Mouse (Mus musculus) forebrain, postnatal 0 days (tissue): ENCODE measurements around the gene Faap20. TPM values are rescaled to one million over a fixed set of nuclear protein-coding genes. Genes with fewer than 3 reads are reported as not detected.
A peak's percentile ranks its signal among the peaks of the same experiment; 100 is the strongest.

Experiments used
- ATAC-seq: fragments of 200-750 bp; cut with Nextera tagmentation; 2 replicates; pipeline ENCODE4 v1.8.0; 2017; ENCODE audit warnings: mild to moderate bottlenecking, moderate library complexity
- DNase-seq: peaks from one replicate; pipeline ENCODE4 v3.0.0-alpha.2; 2015
- H3K27ac ChIP-seq: fragments of 300-500 bp; sonication (generic); 2 replicates; pipeline ENCODE4 v1.5.1; 2014; ENCODE audit warnings: low read depth, mild to moderate bottlenecking, antibody characterized with exemption, low read length, moderate library complexity, mixed read lengths
- H3K27me3 ChIP-seq: fragments of 300-500 bp; sonication (generic); 2 replicates; pipeline ENCODE4 v1.6.1; 2014; ENCODE audit warnings: mild to moderate bottlenecking, low read length, mixed read lengths; ENCODE audit not compliant: insufficient read depth
- H3K36me3 ChIP-seq: fragments of 300-500 bp; sonication (generic); 2 replicates; pipeline ENCODE4 v1.6.1; 2014; ENCODE audit warnings: mild to moderate bottlenecking, moderate library complexity; ENCODE audit not compliant: insufficient read depth
- H3K4me1 ChIP-seq: fragments of 300-500 bp; sonication (generic); 2 replicates; pipeline ENCODE4 v1.6.1; 2014; ENCODE audit warnings: antibody characterized with exemption; ENCODE audit not compliant: insufficient read depth
- H3K4me2 ChIP-seq: fragments of 300-500 bp; sonication (generic); 2 replicates; pipeline ENCODE4 v1.6.1; 2014; ENCODE audit warnings: low read depth, mild to moderate bottlenecking, moderate library complexity
- H3K4me3 ChIP-seq: fragments of 300-500 bp; sonication (generic); 2 replicates; pipeline ENCODE4 v1.5.1; 2014; ENCODE audit warnings: low read depth, low read length, mixed read lengths
- H3K9ac ChIP-seq: fragments of 300-500 bp; sonication (generic); 2 replicates; pipeline ENCODE4 v1.6.1; 2014; ENCODE audit warnings: mild to moderate bottlenecking
- H3K9me3 ChIP-seq: fragments of 300-500 bp; sonication (generic); 2 replicates; pipeline ENCODE4 v1.6.1; 2016; ENCODE audit warnings: low read length
- CTCF ChIP-seq: sonication (generic); IDR thresholded peaks from 2 replicates; pipeline ENCODE4 v1.5.1; 2016; ENCODE audit warnings: antibody characterized with exemption, control low read depth, low read depth
- WGBS: fragments of 180-500 bp; shearing (Covaris S2); extraction: QIAGEN DNeasy Blood & Tissue Kit; methylation state at CpG from one replicate; pipeline ENCODE4 v1.1.7; 2014; 5-methylcytosine and 5-hydroxymethylcytosine counted together
- polyA plus RNA-seq: library from polyadenylated mRNA; unstranded; fragments of >200 nt; fragmentation: Nextera tagmentation; extraction: Ambion mirVana; gene quantifications from 2 replicates; pipeline ENCODE4 v1.2.1, GENCODE M21; 2015
- total RNA-seq: library from RNA; depleted of rRNA; stranded (reverse); fragments of >200 nt; gene quantifications from 2 replicates; pipeline ENCODE4 v1.2.3, GENCODE M21; 2014; rRNA removed

The Faap20 gene
- total RNA-seq: 48.7 and 51.8 TPM in 2 replicates
- 59.9 and 60.7 TPM in 2 replicates for polyA plus RNA-seq

DNA sequence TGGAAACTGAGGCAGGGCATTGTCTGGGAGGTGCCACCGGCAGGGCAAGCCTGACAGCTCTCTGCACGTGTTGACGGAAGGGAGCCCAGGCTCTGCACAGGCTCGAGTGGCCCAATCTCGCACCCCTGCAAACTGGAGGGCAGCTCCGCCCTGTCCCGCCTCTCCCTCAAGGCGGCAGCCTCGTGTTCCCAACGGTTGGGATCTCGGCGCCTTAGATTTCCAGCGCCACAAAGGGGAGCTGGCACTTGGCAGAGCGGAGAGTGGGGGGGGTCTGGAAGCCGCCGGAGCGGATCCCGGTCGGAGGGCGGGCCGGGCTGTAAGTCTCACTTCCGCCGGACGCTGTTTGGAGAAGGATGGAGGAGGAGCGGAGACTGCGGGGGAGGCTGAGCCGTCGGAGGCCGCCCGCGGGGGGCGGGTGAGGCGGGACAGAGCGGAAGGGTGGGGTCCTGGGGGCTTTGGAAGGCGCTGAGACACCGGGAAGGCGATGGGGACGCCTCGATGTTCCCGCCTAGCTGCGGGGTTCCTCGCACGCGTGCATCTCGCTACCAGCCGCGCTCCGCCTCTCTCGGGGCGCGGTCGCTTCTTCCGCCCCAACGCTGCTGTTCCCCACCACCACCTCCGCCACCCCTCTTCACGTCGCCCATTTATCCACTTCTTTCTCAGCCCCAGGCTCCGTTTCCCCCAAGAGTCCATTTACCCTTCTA, at the start of gene Faap20:
Gene Faap20, plus strand, starts transcription at position 155 of the 704 bp plus-strand sequence.
- H3K27ac ChIP-seq: peak within 1 kb of the TSS; percentile 99

DNA sequence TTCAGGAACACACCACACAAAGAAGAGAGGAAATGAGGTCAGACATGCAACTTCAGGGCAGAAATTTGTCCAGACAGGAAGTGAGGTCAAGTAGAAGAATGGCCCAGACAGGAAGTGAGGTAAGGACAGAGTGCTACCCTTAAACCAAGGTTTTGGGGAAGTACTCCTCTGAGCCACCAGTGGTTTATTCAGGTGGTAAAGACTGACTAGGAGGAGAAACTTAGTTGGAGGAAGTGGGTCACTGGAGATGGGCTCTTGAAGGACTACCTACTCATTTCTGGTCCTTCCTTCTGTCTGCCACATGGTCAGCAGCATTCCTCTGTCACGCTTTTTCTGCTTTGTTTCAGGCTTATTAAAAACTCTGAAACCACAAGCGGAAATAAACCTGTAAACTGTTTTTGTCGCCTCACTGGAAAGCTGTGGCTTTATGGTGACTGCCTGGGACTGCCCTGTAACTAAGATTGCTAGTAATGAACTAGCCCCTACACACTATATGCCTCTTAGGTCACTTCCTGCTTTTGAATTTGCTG, 48.7 kb upstream of the Faap20 start:
- no peak for TF ChIP-seq CTCF
- H3K9ac ChIP-seq: no peak overlapping the region
- no peak overlapping the region for H3K4me3 ChIP-seq
- H3K27me3 ChIP-seq: no peaks in the 10 kb centered on the region
- peaks cover 3% of the 10 kb centered on the region; the same call in 1 of the 2 replicates for H3K4me1 ChIP-seq
- H3K4me2 ChIP-seq: no peak overlapping the region
- no peaks in the 10 kb centered on the region for H3K9me3 ChIP-seq
- ATAC-seq (no peak), DNase-seq (no peak)
- 83% methylated on average over 3 of the region's 3 CpGs for WGBS
- no peak overlapping the region for H3K27ac ChIP-seq
- H3K36me3 ChIP-seq: no peaks in the 10 kb centered on the region

More for the DNA sequence above, at the start of gene Faap20:
- Histone ChIP-seq H3K4me2 (peak within 1 kb of the TSS; percentile 96), H3K9me3 (no peaks in the 10 kb centered on the region), H3K27me3 (no peaks in the 10 kb centered on the region), H3K4me3 (peak within 1 kb of the TSS; percentile 59), H3K4me1 (peaks cover 36% of the 10 kb centered on the region), H3K36me3 (0 out of 2 replicates have a peak, but pooled peaks cover 4% of the 10 kb centered on the region), H3K9ac (peak within 1 kb of the TSS; percentile 87)
- under 1% methylated on average over 40 of the region's 58 CpGs for whole genome bisulfite sequencing
- no peak for TF ChIP-seq CTCF
- ATAC-seq (peak; percentile 88), DNase-seq (peak; percentile 92)

DNA sequence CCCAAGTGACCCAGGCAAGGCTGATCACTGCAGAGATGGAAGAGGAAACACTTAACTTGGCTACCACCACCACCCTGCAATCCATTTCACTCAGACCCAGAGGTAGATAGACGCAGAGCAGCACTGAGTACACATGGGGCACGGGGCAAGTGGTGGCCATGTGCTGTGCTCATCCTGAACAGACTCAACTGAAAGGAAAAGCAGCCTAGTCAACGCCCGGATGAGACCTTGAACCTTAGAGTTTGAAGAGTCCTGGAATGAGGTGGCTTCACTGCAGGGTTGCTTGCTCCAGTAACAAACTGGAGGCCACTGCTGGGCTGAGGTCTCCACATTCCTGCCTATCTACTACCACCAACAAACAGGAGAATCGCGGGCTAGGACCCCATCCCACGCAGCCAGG, 47.8 kb upstream of the Faap20 start:
- no peak overlapping the region for H3K27ac ChIP-seq
- no peaks in the 10 kb centered on the region for H3K36me3 ChIP-seq
- H3K9me3 ChIP-seq: no peaks in the 10 kb centered on the region
- ATAC-seq (no peak), DNase-seq (no peak)
- no peak overlapping the region for H3K9ac ChIP-seq
- peaks cover 3% of the 10 kb centered on the region; the same call in 1 of the 2 replicates for H3K4me1 ChIP-seq
- WGBS: 95% methylated on average over 7 of the region's 7 CpGs
- no peak overlapping the region for H3K4me3 ChIP-seq
- no peak for TF ChIP-seq CTCF
- no peak overlapping the region for H3K4me2 ChIP-seq
- H3K27me3 ChIP-seq: no peaks in the 10 kb centered on the region

GRCm38 (mm10) chr4:155205919-155206318, 43.7 kb upstream of the Faap20 start:
- DNase-seq: no peak
- Histone ChIP-seq H3K9me3 (no peaks in the 10 kb centered on the region), H3K36me3 (no peaks in the 10 kb centered on the region), H3K4me1 (peaks cover 6% of the 10 kb centered on the region; the same call in 1 of the 2 replicates), H3K27ac (no peak overlapping the region), H3K4me2 (no peak overlapping the region), H3K4me3 (no peak overlapping the region), H3K9ac (no peak overlapping the region), H3K27me3 (no peaks in the 10 kb centered on the region)
- WGBS: 70% methylated on average over 6 of the region's 6 CpGs
- TF ChIP-seq CTCF: no peak
- no peak for ATAC-seq

GRCm38 (mm10) chr4:155206498-155206897, 43.1 kb upstream of the Faap20 start:
- Histone ChIP-seq H3K4me2 (no peak overlapping the region), H3K27me3 (no peaks in the 10 kb centered on the region), H3K4me1 (peaks cover 6% of the 10 kb centered on the region; the same call in 1 of the 2 replicates), H3K9me3 (no peaks in the 10 kb centered on the region), H3K27ac (no peak overlapping the region), H3K36me3 (no peaks in the 10 kb centered on the region), H3K9ac (no peak overlapping the region), H3K4me3 (no peak overlapping the region)
- no peak for ATAC-seq
- 88% methylated on average over 8 of the region's 8 CpGs for WGBS
- TF ChIP-seq CTCF: no peak
- no peak for DNase-seq

- DNase-seq (no peak), ATAC-seq (no peak)
- Histone ChIP-seq H3K4me1 (peaks cover 7% of the 10 kb centered on the region), H3K36me3 (no peaks in the 10 kb centered on the region), H3K9ac (no peak overlapping the region), H3K27me3 (no peaks in the 10 kb centered on the region), H3K27ac (no peak overlapping the region), H3K4me2 (no peak overlapping the region), H3K9me3 (no peaks in the 10 kb centered on the region), H3K4me3 (no peak overlapping the region)
- WGBS: 69% methylated on average over 3 of the region's 3 CpGs
- no peak for TF ChIP-seq CTCF
Measured at GRCm38 (mm10) chr4:155207841-155208240, 41.8 kb upstream of the Faap20 start.

DNA sequence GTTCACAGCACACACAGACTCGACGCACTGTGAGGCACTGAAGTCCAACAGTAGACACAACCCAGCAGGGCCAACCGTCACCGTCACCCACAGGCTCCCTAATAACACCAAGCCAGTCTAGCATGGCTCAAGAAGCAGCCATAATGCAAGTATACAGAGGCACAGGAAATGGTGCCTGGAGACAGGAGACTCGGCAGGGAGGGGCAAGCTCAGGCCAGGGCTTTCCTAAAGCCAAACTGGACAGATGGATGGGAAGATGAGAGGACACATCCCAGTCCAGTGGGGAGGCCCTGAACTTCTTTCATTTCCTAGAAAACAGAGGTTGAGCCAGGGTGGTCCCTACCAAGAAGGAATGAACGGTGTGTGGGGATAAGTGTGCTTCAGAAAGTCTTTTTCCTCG, 41.0 kb upstream of the Faap20 start:
- H3K27me3 ChIP-seq: no peaks in the 10 kb centered on the region
- no peaks in the 10 kb centered on the region for H3K36me3 ChIP-seq
- H3K4me2 ChIP-seq: no peak overlapping the region
- ATAC-seq (no peak), DNase-seq (no peak)
- H3K27ac ChIP-seq: no peak overlapping the region
- H3K4me3 ChIP-seq: no peak overlapping the region
- peaks cover 15% of the 10 kb centered on the region for H3K4me1 ChIP-seq
- 62% methylated on average over 7 of the region's 7 CpGs for WGBS
- TF ChIP-seq CTCF: no peak
- no peak overlapping the region for H3K9ac ChIP-seq
- H3K9me3 ChIP-seq: no peaks in the 10 kb centered on the region
